Mouse (Mus musculus) liver, embryonic 14.5 days (tissue): ENCODE measurements around the gene Arfip1.
"Not testable (repeated sequence)": the region's sequence is repeated elsewhere in the genome, so short reads cannot be mapped to it uniquely, and the experiment has no call there.

Experiments used
- CTCF ChIP-seq: IDR thresholded peaks from 2 replicates; pipeline ENCODE4 v1.5.1; 2016; ENCODE audit warnings: antibody characterized with exemption, low read depth, control low read depth
- EP300 ChIP-seq: IDR thresholded peaks from 2 replicates; pipeline ENCODE4 v1.6.1; 2016; ENCODE audit warnings: antibody characterized with exemption, low read depth

DNA sequence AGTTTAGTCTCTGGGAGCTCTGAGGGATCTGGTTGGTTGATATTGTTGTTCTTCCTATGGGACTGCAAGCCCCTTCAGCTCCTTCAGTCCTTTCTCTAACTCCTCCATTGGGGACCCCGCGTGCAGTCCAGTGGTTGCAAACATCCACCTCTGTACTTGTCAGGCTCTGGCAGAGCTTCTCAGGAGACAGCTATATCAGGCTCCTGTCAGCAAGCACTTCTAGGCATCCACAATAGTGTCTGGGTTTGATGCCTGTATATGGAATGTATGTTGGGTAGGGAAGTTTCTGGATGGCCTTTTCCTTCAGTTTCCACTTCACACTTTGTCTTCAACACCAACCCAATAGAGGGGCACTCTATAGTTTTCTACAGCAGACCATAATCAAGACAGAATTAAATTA lies 19.5 kb downstream of the Arfip1 start:
- TF ChIP-seq CTCF, EP300: not testable (repeated sequence)
